Mouse (Mus musculus) heart, postnatal 0 days (tissue): ENCODE measurements around the gene Hs3st4.

Source experiments
- CTCF ChIP-seq: IDR thresholded peaks from 2 replicates; pipeline ENCODE4 v1.5.1; 2016; ENCODE audit warnings: antibody characterized with exemption, control low read depth, low read depth
- EP300 ChIP-seq: IDR thresholded peaks from 2 replicates; pipeline ENCODE4 v1.6.1; 2016; ENCODE audit warnings: antibody characterized with exemption, low read depth

DNA sequence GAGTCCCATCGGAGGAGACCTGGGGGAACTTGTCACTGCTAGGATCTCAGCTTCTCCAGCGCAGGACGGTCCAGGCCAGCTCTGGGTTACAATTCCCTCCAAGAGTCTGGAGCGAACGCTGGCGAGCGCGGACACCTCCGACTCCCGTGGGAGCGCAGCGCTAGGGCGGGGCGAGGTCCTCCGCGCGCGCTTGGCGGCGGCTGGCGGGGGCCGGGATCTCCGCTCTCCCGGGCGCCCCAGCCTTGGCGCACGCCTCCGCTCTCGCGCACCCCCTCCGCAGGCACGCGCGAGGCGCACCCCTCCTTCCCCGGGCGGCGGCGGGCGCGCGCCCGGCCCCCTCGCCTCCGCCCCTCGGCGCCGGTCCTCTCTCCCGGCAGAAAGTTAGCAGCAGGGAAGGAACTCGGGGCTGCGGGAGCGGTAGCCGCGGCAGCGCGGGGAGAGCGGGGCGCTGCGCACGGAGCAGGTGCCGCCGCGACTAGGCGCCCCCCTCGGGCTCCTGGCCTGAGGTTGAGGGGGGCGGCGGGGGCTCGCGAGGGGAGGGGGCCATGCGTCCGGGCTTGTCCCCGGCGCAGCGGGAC, at the start of gene Hs3st4:
- TF ChIP-seq EP300 (no peak), CTCF (no peak)
